Mouse (Mus musculus) kidney, adult 8-10 months (tissue): ENCODE measurements around the gene Prss46.

Experiments used
- DNase-seq, 2 experiments: peaks; one replicate each; pipeline ENCODE4 v3.0.0; 2022

Gene Prss46

DNA sequence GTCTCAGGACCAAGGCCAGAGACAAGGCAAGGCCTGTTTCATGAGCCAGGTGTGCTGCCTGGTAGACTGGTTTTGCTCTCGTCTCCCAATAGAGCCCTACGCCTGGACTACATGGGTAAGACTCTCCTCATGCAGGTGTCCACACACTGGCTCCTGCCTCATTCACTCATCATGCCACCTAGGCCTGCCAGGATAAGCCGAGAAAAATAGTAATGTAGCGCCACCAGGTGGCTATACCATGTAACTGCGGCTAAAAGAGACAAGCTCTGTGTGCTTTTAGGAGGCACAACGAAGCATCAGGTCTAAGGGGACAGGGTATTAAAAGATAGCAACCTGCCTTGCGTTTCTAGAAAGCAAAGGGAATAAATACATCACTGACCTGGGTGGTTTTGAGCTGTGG, 26.7 kb downstream of the Prss46 start:
- peak in 1 of 2 experiments; percentile 65 for DNase-seq

DNA sequence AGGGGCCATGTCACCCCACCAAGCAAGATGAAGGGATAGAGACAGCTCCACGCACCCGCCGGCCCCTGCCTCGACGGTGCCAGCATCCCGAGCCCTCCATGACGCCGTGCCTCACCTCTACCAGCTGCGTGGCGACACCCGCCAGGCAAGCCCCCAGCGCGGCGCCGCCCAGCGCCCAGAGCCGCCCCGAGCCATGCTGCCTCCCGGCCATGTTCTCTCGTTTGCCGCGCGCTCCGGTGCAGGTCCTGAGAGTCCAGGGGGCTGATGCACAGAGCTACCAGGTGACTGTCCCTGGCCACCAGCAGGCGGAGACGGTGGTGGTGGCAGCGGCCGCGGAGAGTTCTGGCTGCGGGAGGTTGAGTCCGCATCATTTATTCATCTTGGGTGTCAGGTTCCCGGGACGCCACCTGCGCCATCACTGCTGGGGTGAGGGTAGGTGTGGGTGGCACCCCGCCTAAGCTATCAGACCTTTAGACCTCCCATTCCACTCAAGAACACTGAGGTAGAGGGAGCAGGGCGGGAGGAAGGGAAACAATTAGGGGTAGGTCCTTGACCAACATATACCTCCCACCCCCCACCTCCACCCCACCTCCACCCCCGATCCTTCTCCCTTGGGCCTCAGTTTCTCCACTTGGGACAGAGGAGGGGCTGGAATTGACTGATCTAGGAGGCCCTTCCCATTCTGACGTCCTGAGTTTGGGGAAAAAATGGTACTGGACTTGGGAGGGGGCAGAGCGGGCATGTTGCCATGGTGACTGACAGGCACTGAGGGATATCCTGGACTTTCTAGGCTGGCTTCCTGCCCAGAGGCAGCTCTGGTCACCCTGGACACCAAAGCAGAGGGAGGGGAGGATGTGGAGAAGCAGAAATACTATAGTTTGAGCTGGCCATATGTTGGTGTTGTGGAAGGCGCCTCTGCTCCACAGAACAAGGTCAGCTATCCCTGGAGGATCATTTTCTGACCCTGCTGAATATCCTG, 29.7 kb downstream of the Prss46 start:
- peak; percentile 50 for DNase-seq

DNA sequence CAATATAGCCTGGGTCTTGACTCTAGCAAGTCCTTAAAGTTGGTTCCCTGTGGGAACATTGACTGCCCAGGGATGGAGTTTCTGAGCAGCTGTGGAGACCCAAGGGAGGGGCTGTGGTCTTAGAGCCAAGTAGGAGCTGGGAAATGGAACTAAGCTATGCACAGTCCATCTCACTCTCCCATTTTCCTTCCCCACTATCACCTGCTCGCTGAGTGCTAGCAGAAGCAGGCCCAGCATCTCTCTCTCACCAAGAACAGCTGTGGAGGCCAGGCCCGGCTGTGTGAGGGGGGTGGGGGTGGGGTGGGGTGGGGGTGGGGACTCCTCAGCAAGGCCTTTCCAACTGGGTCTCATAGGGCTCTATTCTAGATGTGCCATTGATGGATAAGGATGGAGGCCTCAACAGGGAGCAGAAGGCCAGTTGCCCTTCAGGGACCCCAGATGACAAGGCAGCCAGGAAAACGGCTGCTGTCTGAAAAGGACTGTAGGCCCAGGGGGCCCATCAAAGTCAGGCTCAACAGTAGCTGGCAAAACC, 30.4 kb downstream of the Prss46 start:
- no peak for DNase-seq

DNA sequence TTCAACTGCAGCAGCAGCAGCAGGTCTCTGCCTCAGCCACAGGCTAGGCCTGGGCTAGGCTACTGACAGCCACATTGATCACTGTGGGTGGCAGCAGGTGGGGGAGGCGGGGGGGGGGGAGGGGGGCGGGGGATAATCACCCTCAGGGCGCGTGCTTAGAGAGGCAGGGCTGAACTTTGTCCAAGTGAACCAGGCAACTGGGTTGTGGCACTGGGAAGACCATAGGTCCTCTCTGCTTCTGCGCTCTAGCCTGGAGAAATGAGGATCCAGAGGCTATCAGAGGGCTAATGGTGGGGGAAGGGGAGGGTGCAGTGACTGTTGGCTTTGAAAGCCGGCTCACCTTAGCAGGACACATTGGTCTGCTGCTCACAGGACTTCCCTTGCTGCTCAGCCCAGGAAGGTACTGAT, 31.0 kb downstream of the Prss46 start:
- DNase-seq = peak; percentile 53 to 63

DNA sequence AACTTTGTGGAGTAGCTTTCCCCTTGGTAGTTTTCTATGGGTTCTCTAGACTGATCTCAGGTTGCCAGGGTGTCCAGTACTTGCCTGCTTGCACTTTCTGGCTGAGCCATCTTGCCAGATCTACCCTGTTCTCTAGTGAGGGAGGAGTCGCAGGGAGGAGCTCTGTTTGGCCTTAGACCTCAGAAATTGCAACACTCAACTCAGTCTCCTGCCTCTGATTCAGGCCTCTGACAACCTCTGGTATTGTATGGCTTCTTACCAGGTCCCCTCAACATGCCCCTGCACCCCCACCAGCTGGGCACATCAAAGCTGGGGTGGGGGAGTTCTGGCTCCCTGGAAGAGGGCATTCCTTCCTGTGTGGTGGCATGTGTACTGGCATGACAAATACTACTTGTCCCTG, 33.0 kb downstream of the Prss46 start:
- no peak for DNase-seq

DNA sequence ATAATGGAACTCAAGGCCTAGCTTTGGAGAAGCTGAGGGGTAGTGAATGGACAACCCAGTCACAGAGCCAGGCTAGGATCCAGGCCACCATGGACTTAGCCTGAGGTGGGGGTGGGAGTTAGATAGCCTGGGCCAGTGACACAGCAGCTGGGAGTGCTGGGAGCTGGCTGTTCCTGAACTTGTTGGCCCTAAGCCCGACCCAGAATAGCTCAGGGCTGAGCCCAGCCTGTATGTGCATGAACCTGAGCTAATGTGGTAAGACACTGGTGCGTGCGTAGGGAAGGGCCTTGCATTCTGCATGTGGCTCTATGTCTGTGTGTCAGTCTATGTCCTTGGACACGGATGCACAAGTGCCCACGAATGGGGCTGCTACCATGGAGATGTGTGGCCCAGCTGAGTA, 33.6 kb downstream of the Prss46 start:
- DNase-seq = peak; percentile 75

DNA sequence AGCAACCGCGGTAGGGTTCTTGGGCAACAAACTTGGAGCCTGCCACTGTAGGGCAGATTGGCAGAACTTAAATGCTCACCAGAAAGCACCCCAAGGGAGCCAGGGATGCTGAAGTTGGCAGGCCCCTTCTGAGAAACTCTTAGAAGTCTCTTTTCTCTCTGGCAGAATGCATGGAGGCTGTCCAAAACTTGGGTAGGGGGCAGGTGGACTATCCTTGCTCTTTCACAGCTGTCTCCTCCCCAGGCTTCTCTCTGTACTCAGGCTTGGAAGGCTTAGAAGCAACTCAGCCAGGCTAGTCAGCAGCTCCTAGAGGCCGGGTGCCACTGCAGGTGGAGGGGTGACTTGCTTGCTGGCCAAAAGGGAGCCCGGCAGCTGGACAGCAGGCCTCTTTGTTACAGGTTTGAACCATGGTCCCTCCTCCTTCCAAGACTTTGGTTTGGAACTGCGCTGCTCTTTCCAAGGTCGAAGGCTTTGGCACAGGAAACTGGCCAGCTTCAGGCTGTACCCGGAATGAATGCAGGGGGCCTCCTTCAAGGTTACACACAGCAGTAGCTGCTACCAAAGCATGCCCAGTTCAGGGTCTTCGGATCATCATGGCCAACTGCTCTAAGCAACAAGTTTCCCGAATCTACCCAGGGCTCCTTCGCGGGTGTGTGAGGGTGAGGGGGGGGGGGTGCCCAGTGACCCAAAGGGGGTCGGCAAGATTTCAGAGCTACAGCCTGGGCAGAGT, 35.0 kb downstream of the Prss46 start, which contains the start of gene Als2cl:
Gene Als2cl (plus strand): TSS at position 680 of the 730 bp plus-strand sequence.
- DNase-seq = peak; percentile 71 to 81

DNA sequence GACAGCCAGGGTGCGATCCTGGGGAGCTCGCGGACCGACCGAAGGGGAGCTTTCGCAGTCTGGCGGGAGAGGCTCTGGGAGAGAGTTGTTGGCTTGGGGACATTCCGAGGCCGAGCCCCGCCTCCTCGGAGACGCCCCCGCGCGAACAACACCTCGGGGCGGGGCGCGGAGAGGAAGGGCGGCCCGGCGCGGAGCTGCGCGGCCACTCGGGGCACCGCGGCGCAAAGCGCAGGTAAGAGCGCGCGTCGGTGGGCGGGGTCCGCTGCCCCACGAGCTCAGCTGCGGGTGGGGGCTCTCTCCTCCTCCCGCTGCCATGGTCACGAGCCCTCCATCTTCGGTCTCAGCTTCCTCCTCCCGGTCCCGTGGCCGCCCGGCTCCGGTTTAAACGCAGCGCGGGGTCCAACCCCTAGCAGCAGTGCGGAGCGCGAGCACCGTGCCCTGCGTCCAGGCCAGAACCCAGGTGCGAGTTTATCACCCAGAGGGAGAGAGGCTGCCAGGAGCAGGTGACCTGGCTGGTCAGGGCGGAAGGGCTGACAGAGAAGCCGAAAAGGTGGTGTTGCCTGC, 35.8 kb downstream of the Prss46 start, which contains the start of gene Tmie:
Gene Tmie (minus strand): TSS at position 116 of the 564 bp plus-strand sequence.
- peak; percentile 89 to 90 for DNase-seq

DNA sequence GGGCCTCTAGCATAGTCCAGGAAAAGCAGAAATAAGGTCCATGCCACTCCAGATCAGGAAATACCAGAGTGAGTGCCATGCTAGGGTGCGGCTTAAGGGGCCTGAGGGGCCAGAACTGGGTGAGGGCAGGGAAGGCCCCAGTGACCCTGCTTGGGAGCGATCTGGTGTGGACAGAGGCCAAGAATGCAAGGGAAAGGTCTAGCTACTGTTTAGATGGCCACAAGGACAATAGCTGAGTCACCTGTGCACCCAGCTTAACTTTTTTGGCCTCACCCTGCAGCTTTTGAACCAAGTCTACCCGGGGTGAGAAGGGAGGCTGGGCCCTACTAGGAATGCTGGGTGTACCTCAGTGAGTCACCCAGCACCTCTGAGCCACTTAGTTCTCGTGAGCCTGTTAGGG, 36.5 kb downstream of the Prss46 start:
- DNase-seq = peak; percentile 35 to 51

DNA sequence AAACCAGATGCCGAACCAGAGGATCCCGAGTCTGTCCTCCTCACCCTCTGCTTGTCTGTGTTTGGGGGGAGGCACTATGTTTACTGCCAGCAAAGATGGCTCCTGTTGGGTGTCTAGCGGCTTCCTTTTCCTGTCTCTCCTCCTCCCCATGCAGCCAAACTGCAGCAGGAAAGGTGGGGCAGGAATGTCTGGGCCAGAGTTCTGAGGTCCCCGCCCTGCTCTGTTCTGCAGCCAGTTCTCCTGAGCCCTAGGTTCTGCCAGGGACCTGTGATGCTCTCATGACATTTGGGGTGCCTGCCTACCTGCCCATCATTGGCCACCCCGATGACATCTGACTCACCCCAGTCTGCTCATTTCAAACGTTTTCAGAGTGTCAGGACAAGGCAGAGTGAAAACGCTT, 37.6 kb downstream of the Prss46 start:
- peak; percentile 43 to 59 for DNase-seq

DNA sequence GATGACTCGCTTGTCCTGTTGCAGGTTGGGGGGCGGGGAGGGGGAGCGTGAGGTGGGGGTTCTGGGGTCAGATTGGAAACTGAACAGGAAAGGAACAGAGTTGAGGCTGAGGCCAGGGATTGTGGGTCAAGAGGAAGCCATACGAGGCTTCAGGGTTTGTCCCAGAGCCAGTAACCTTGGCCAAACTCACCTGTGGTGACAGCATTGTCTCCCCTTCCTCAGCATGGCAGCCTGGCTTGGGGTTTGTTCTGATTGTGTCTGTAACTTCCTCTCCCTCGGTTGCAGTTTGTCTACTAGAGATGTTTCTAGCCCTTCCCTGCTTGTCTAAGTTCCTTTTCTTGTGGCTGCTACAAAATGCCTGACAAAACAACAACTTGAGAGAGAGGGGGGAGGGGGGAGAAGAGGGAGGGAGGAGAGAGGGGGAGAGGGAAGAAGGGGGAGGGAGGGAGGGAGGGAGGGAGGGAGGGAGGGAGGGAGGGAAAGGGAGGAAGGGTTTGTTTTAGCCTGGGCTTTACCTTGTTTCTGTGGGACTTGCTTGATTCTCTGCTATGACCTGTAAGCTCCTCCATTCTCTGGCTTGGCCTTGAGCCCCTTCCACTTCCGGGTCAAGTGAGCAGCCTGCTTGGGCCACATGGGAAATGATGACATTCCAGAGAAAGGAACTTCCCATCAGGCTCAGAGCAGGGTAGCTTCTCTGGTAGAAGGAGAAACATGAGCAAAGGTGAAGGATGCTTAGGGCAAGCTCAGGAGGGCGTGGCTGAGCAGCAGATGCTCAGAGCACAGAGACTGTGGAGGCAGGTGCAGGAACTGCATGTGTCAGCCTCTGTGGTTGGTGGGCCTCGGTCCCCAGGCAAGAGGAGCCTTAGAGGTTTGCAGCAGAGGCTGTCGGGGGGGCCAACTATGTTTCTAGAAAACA, 43.3 kb downstream of the Prss46 start:
- DNase-seq = no peak

DNA sequence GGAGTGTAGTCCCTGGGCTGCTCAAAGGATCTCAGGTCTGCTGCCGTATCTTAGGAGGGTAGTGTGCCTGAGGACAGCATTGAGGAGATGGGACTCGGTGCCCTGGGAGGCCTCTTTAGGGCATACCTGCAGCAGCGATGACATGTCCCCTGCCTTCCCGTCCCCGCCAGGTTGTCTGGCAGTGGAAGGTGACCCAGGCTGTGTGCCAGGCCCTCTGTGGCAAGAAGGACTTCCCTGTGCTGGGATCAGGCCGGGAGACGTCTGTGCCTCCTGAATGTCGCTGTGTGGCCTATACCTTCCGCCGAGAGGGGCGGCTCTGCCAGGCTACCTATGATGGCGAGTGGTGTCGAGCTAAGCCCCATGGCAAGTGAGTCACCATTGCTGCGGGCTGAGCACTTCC, 44.6 kb downstream of the Prss46 start:
- no peak for DNase-seq

DNA sequence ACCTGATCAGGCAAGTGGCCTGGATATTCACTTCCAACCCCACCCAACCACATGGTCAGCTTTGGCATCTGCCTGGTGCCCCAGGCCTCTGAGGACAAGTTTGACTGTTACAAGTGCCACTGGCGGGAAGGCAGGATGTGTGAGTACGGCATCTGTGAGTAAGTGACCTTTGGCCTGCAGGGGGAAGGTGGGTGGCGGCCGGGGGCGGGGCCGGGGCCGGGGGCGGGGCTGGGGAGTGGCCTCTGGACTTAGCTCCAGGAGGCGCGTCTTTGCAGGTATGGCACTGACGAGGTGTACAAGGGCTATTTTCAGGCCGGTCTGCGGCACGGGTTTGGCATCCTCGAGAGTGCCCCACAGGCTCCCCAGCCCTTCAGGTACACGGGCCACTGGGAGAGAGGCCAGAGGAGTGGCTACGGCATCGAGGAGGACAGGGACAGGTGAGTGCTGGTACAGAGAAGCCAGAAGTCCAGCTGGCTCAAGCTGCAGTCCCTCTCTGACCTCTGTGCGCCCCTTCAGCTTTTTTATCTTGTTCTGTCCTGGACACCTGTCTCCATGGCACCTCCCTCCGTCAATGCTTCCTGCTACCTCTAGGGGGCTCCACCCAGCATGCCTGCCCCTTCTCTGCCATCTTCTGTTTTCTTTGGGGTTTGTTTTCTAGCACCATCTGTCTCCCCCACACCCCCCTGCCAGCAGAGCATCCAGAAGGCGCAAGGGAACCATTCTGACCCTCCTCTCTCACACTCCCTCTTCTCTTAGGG, 45.9 kb downstream of the Prss46 start:
- DNase-seq = peak in 1 of 2 experiments; percentile 46

DNA sequence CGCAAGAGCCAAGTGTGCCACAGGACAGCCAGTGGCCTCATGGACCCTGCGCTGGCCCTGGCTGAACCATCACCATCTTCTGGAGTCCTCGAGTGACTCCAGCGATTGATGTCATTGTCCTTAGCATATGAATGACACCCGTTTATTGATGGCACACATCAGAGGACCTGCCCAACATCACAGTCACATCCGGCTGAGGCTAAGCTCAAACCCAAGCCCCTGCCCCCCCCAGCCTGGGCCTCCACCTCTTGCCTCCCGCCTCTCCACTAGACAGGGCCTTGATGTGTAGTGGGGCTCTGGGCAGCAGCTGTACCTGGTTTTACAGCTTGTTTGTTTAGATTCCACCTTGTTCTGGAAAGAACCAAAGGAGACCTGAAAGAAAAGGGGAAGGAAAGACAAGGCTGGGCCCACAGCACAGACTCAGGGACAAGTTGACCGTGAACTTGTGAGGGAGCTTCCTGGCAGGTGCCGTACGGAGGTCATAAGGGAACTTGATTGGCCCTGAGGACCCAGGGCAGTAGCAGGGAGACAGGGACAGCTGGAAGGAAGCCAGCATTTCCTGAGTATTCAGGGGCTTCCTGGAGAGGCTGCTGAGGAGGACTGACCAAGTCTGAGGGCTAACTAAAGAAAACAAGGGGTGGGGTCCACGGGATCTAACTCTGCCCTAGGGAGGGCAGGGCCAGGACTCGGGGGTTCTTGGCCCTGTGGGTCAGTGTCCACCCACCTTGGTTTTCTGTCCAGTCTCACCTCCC, 46.9 kb downstream of the Prss46 start:
- no peak for DNase-seq

DNA sequence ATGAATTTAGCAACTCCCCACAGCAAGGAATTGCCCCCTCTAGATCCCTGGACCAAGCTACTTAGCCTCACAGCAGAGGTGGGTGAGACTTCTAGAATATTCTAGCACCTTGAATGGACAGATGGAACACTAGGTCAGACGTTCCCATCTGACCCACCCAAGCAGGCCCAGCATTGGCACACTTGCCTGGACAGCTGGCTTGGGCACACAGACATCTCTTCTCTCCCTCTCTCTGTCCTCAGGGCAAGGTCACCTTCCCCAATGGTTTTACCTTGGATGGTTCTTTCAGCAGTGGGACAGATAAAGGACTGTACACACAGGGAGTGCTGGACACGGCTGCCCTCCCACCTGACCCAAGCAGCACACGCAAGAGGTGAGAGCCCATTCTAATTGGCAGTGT, 48.2 kb downstream of the Prss46 start:
- DNase-seq = no peak

DNA sequence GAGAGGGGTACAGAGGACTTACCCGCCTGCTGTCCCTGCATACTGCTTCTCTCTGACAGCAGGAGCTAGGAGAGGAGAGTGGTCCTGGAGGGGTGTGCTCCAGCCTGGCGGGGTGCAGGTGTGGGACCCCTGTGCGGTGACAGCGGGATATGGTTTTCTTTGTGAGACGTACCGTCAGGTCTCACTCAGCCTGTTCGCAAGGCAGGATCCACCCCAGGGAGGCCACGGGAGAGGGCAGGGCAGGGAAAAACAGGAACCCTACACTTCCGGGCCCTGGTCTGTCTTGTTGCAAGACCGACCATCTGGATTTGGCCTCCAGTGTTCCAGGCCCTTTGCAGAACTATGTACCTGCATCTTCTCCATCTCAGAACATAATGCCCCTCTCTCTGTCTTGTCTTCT, 49.1 kb downstream of the Prss46 start:
- peak in 1 of 2 experiments; percentile 1 for DNase-seq

DNA sequence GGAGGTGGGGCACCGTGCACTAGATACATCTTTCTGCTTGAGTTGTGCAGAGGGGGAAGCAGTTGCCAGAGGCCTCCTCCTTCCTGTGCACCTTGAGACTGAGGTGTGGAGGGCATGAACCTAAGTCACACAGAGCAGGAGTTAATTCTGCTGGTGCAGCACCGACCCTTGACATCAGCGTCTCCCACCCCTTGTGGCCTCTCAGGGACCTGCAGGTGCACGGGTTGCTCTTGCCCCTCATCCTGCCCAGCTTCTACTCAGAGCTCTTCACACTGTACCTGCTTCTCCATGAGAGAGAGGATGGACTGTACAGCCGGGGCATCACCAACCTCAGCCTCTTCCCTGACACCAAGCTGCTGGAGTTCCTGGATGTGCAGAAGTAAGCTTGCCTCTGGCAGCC, 51.2 kb downstream of the Prss46 start:
- no peak for DNase-seq

DNA sequence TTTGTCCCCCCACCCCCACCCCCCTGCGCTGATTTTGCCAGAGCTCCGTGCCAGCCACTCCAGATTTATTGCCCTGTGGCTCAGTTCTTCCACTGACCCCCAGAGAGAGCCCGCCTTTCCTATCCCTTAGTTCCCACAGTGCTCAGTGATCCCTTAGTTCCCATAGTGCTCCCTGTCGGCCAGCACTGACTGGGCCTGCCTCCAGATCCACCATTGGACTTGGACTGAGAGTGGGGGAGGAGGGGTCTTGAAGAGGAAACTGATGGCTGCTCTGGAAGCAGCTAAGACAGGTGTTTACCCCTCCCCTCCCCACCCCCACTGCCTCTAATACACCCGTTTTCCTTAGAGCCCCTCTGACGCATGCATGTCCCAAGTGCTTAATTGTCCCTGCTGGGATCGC, 51.7 kb downstream of the Prss46 start:
- no peak for DNase-seq

DNA sequence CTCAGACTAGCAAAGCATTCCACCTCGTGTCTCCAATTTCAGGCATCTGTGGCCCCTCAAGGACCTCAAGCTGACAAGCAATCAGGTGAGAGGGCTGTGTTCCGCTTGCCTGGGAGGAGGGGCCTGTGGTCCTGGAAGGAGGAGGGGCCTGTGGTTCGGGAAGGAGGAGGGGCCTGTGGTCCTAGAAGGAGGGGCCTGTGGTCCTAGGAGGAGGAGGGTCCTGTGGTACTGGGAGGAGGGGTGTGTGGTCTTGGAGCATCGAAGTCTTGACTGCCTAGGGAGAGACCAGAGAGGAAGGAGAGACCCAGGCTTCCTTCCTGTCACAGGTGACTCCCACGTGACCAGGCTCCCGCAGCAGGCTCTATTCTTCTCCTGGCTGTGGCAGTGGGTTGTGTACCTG, 52.3 kb downstream of the Prss46 start:
- DNase-seq = no peak

DNA sequence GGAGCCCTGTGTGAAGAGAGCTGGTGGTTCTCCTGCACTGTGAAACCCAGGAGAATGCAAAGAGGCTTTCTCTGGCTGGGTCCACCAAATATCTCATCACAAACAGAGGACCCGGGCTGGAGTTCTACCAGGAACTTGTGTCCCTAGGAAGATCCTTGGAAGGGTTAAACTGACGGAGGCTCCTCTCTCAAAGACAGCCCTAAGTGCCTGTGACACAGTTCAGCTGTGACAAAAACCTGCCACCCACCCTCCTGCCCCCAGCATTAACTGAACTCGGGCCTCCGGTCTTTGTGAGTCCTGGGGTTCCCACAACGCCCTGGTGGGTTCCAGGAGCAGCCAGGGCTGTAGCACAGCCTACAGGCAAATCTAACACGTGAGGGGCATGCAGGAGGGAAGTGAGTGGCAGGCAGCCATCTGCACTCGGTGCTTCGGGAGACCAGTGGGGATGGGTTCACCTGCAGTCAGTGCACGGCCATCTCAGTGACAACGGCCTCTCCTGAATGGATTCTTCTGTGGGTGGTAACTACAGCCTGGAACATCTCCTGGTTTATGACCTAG, 55.2 kb downstream of the Prss46 start:
- no peak for DNase-seq
